Mouse (Mus musculus): ENCODE results near the gene Ky.

- TF ChIP-seq GATA1 (IDR thresholded peaks at IDR 0.05; ENCODE audit: borderline replicate concordance, low read length), result no peak
- no peak for TF ChIP-seq FLI1 (IDR thresholded peaks at IDR 0.05; ENCODE audit: low read length)
Measured at GRCm38 (mm10) chr9:102504716-102505378, 703 bp upstream of the Ky start.

All from megakaryocyte, embryonic 14.5 days (primary cell).